Mouse (Mus musculus): ENCODE results near the gene Tgfbr1. TPM values are rescaled to one million over a fixed set of nuclear protein-coding genes. Genes with fewer than 3 reads are reported as not detected.

Tgfbr1 gene
- polyA plus RNA-seq, 1 experiment, result 20.7 TPM

GRCm38 (mm10) chr4:47312676-47313075, 40.3 kb upstream of the Tgfbr1 start:
- Histone ChIP-seq H3K4me1 (ENCODE audit: control insufficient read depth, insufficient read depth, low read length) (no peaks in the 10 kb centered on the region), H3K4me3 (ENCODE audit: low read depth, low read length) (no peak overlapping the region), H3K9ac (ENCODE audit: low read depth, poor library complexity, severe bottlenecking) (no peak overlapping the region), H3K9me3 (replicated peaks; ENCODE audit: control insufficient read depth, insufficient read depth, low read length, poor library complexity, severe bottlenecking) (no peaks in the 10 kb centered on the region), H3K36me3 (ENCODE audit: control insufficient read depth, insufficient read depth, low read length, poor library complexity, severe bottlenecking) (no peaks in the 10 kb centered on the region), H3K27me3 (ENCODE audit: control insufficient read depth, insufficient read depth, low read length, poor library complexity, severe bottlenecking) (no peaks in the 10 kb centered on the region), H3K27ac (ENCODE audit: insufficient read depth, low read length) (no peak overlapping the region)
- TF ChIP-seq EP300 (IDR thresholded peaks at IDR 0.05; ENCODE audit: insufficient read depth, low read depth, low read length) (no peak), POLR2A (IDR thresholded peaks at IDR 0.05; ENCODE audit: insufficient read depth, low read length) (no peak), CTCF (IDR thresholded peaks at IDR 0.05; ENCODE audit: low read depth, low read length) (no peak)

GRCm38 (mm10) chr4:47313710-47314410, 39.2 kb upstream of the Tgfbr1 start:
- no peak overlapping the region for H3K9ac ChIP-seq (ENCODE audit: low read depth, poor library complexity, severe bottlenecking)
- no peak overlapping the region for H3K27ac ChIP-seq (ENCODE audit: insufficient read depth, low read length)
- H3K4me1 ChIP-seq (ENCODE audit: control insufficient read depth, insufficient read depth, low read length), result no peaks in the 10 kb centered on the region
- H3K36me3 ChIP-seq (ENCODE audit: control insufficient read depth, insufficient read depth, low read length, poor library complexity, severe bottlenecking), result no peaks in the 10 kb centered on the region
- no peak overlapping the region for H3K4me3 ChIP-seq (ENCODE audit: low read depth, low read length)
- no peak for TF ChIP-seq CTCF (IDR thresholded peaks at IDR 0.05; ENCODE audit: low read depth, low read length)
- TF ChIP-seq POLR2A (IDR thresholded peaks at IDR 0.05; ENCODE audit: insufficient read depth, low read length), result no peak
- no peak for TF ChIP-seq EP300 (IDR thresholded peaks at IDR 0.05; ENCODE audit: insufficient read depth, low read depth, low read length)
- no peaks in the 10 kb centered on the region for H3K9me3 ChIP-seq (replicated peaks; ENCODE audit: control insufficient read depth, insufficient read depth, low read length, poor library complexity, severe bottlenecking)
- no peaks in the 10 kb centered on the region for H3K27me3 ChIP-seq (ENCODE audit: control insufficient read depth, insufficient read depth, low read length, poor library complexity, severe bottlenecking)

- H3K27me3 ChIP-seq (ENCODE audit: control insufficient read depth, insufficient read depth, low read length, poor library complexity, severe bottlenecking), result no peaks in the 10 kb centered on the region
- H3K4me3 ChIP-seq (ENCODE audit: low read depth, low read length), result no peak overlapping the region
- no peak overlapping the region for H3K9ac ChIP-seq (ENCODE audit: low read depth, poor library complexity, severe bottlenecking)
- no peaks in the 10 kb centered on the region for H3K9me3 ChIP-seq (replicated peaks; ENCODE audit: control insufficient read depth, insufficient read depth, low read length, poor library complexity, severe bottlenecking)
- H3K27ac ChIP-seq (ENCODE audit: insufficient read depth, low read length), result no peak overlapping the region
- no peaks in the 10 kb centered on the region for H3K36me3 ChIP-seq (ENCODE audit: control insufficient read depth, insufficient read depth, low read length, poor library complexity, severe bottlenecking)
- no peaks in the 10 kb centered on the region for H3K4me1 ChIP-seq (ENCODE audit: control insufficient read depth, insufficient read depth, low read length)
- no peak for TF ChIP-seq CTCF (IDR thresholded peaks at IDR 0.05; ENCODE audit: low read depth, low read length)
- TF ChIP-seq POLR2A (IDR thresholded peaks at IDR 0.05; ENCODE audit: insufficient read depth, low read length), result no peak
- no peak for TF ChIP-seq EP300 (IDR thresholded peaks at IDR 0.05; ENCODE audit: insufficient read depth, low read depth, low read length)
Observed at GRCm38 (mm10) chr4:47315458-47315857, 37.6 kb upstream of the Tgfbr1 start.

- Histone ChIP-seq H3K27ac (ENCODE audit: insufficient read depth, low read length) (no peak overlapping the region), H3K9ac (ENCODE audit: low read depth, poor library complexity, severe bottlenecking) (no peak overlapping the region), H3K4me3 (ENCODE audit: low read depth, low read length) (no peak overlapping the region), H3K27me3 (ENCODE audit: control insufficient read depth, insufficient read depth, low read length, poor library complexity, severe bottlenecking) (no peaks in the 10 kb centered on the region), H3K4me1 (ENCODE audit: control insufficient read depth, insufficient read depth, low read length) (no peaks in the 10 kb centered on the region), H3K9me3 (replicated peaks; ENCODE audit: control insufficient read depth, insufficient read depth, low read length, poor library complexity, severe bottlenecking) (no peaks in the 10 kb centered on the region), H3K36me3 (ENCODE audit: control insufficient read depth, insufficient read depth, low read length, poor library complexity, severe bottlenecking) (no peaks in the 10 kb centered on the region)
- no peak for TF ChIP-seq CTCF (IDR thresholded peaks at IDR 0.05; ENCODE audit: low read depth, low read length)
- TF ChIP-seq POLR2A (IDR thresholded peaks at IDR 0.05; ENCODE audit: insufficient read depth, low read length), result no peak
- no peak for TF ChIP-seq EP300 (IDR thresholded peaks at IDR 0.05; ENCODE audit: insufficient read depth, low read depth, low read length)
Observed at GRCm38 (mm10) chr4:47316432-47316831, 36.6 kb upstream of the Tgfbr1 start.

GRCm38 (mm10) chr4:47319561-47320321, 33.3 kb upstream of the Tgfbr1 start:
- Histone ChIP-seq H3K36me3 (ENCODE audit: control insufficient read depth, insufficient read depth, low read length, poor library complexity, severe bottlenecking) (no peaks in the 10 kb centered on the region), H3K27me3 (ENCODE audit: control insufficient read depth, insufficient read depth, low read length, poor library complexity, severe bottlenecking) (no peaks in the 10 kb centered on the region)
- TF ChIP-seq CTCF (IDR thresholded peaks at IDR 0.05; ENCODE audit: low read depth, low read length), result no peak
- TF ChIP-seq EP300 (IDR thresholded peaks at IDR 0.05; ENCODE audit: insufficient read depth, low read depth, low read length), result no peak
- TF ChIP-seq POLR2A (IDR thresholded peaks at IDR 0.05; ENCODE audit: insufficient read depth, low read length), result no peak

GRCm38 (mm10) chr4:47322315-47322714, 30.7 kb upstream of the Tgfbr1 start:
- Histone ChIP-seq H3K36me3 (ENCODE audit: control insufficient read depth, insufficient read depth, low read length, poor library complexity, severe bottlenecking) (no peaks in the 10 kb centered on the region), H3K9ac (ENCODE audit: low read depth, poor library complexity, severe bottlenecking) (no peak overlapping the region)
- TF ChIP-seq EP300 (IDR thresholded peaks at IDR 0.05; ENCODE audit: insufficient read depth, low read depth, low read length) (no peak), CTCF (IDR thresholded peaks at IDR 0.05; ENCODE audit: low read depth, low read length) (no peak), POLR2A (IDR thresholded peaks at IDR 0.05; ENCODE audit: insufficient read depth, low read length) (no peak)

More at GRCm38 (mm10) chr4:47319561-47320321, 33.3 kb upstream of the Tgfbr1 start:
- Histone ChIP-seq H3K4me3 (ENCODE audit: low read depth, low read length) (no peak overlapping the region), H3K9ac (ENCODE audit: low read depth, poor library complexity, severe bottlenecking) (no peak overlapping the region), H3K4me1 (ENCODE audit: control insufficient read depth, insufficient read depth, low read length) (no peaks in the 10 kb centered on the region), H3K9me3 (replicated peaks; ENCODE audit: control insufficient read depth, insufficient read depth, low read length, poor library complexity, severe bottlenecking) (no peaks in the 10 kb centered on the region), H3K27ac (ENCODE audit: insufficient read depth, low read length) (no peak overlapping the region)

More at GRCm38 (mm10) chr4:47322315-47322714, 30.7 kb upstream of the Tgfbr1 start:
- Histone ChIP-seq H3K27me3 (ENCODE audit: control insufficient read depth, insufficient read depth, low read length, poor library complexity, severe bottlenecking) (no peaks in the 10 kb centered on the region), H3K9me3 (replicated peaks; ENCODE audit: control insufficient read depth, insufficient read depth, low read length, poor library complexity, severe bottlenecking) (no peaks in the 10 kb centered on the region), H3K4me3 (ENCODE audit: low read depth, low read length) (no peak overlapping the region), H3K27ac (ENCODE audit: insufficient read depth, low read length) (no peak overlapping the region), H3K4me1 (ENCODE audit: control insufficient read depth, insufficient read depth, low read length) (no peaks in the 10 kb centered on the region)
